Comparison of ENCODE assay signal across 8 mouse cellular contexts in the genomic region with DNA sequence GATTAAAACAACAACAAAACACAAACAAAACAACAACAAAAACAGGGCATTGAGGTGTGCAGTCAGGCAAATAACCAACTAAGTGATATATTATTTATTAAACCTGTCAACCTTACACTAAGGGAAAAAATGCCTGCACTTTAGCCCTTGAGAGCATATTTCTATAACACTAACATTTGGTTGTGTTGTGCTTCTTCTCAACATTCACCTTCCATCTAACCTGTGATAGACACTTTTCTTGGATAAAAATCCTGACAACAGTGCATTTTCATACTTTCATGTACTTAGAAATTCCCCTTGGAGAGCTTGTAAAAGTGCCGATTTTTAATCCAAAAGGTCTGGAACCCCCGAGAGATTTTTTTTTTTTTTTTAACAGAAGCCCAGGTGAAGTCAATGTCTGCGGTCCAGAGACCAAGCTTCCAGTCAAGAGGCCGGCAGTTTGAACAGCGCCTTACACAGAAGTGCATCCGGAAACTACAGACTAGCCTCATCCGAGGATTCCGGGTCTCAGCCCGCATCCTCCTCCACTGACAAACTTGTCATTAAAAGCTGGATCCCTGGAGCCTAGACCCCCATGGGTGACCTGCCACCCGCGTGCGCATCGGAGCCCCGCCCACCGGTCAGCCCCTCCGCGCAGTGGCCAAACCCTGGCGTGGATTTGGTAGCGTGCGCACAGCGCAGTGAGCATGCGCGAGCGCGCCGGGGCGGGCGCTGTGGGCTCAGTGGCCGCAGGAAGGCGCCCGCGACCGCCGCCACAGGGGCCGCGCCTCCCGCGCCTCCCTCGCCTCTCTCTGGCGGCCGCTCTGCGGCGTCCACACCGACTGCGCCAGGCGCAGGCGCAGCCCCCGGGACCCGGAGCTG. TPM values are rescaled to one million over a fixed set of nuclear protein-coding genes. Genes with fewer than 3 reads are reported as not detected.
DNase-seq lines count a peak whose midpoint lies in the region; ATAC-seq and TF ChIP-seq lines count a peak whose summit lies in the region.

Plekha8 (plus strand) TSS at position 643 of the 861 bp plus-strand sequence.

- no peak for TF ChIP-seq EP300 in heart, postnatal 0 days (IDR thresholded peaks at IDR 0.05; ENCODE audit: low read depth)
- no peak for TF ChIP-seq EP300 in stomach, postnatal 0 days (optimal IDR thresholded peaks at IDR 0.05)

- H3K4me3 ChIP-seq in forebrain, embryonic 13.5 days: peak within 1 kb of the TSS; percentile 90
- H3K4me3 ChIP-seq in heart, postnatal 0 days (ENCODE audit: low read depth, low read length): peak within 1 kb of the TSS; percentile 69
- H3K4me3 ChIP-seq in liver, embryonic 15.5 days (replicated peaks): peak within 1 kb of the TSS; percentile 78
- peak within 1 kb of the TSS; percentile 82 for H3K4me3 ChIP-seq in neural tube, embryonic 11.5 days (ENCODE audit: low read depth, low read length)
- H3K4me3 ChIP-seq in stomach, postnatal 0 days (ENCODE audit: low read depth, low read length): peak within 1 kb of the TSS; percentile 92

- peak within 1 kb of the TSS; percentile 76; the same call in 1 of the 2 replicates for H3K27ac ChIP-seq in forebrain, embryonic 13.5 days
- H3K27ac ChIP-seq in heart, postnatal 0 days (ENCODE audit: low read depth): peak within 1 kb of the TSS; percentile 67
- 0 out of 2 replicates have a peak within 1 kb of the TSS, but pooled peaks have one; percentile 38 for H3K27ac ChIP-seq in liver, embryonic 15.5 days (replicated peaks)
- peak within 1 kb of the TSS; percentile 60; the same call in 1 of the 2 replicates for H3K27ac ChIP-seq in neural tube, embryonic 11.5 days (ENCODE audit: low read depth, low read length)
- peak within 1 kb of the TSS; percentile 78 for H3K27ac ChIP-seq in stomach, postnatal 0 days (replicated peaks)

- under 1% methylated on average over 36 of the region's 49 CpGs for WGBS in forebrain, embryonic 13.5 days
- WGBS in heart, postnatal 0 days: under 1% methylated on average over 43 of the region's 49 CpGs
- WGBS in liver, embryonic 15.5 days (ENCODE audit: insufficient replicate concordance): under 1% methylated on average over 46 of the region's 49 CpGs
- under 1% methylated on average over 46 of the region's 49 CpGs for WGBS in neural tube, embryonic 11.5 days
- WGBS in stomach, postnatal 0 days: under 1% methylated on average over 47 of the region's 49 CpGs

- DNase-seq in ES-CJ7 (ENCODE audit: low read depth, low spot score): peak; percentile 92
- DNase-seq in heart, postnatal 0 days (ENCODE audit: low spot score): peak; percentile 88
- peak; percentile 94 to 98 for DNase-seq in kidney, postnatal 36 days
- DNase-seq in neural tube, embryonic 11.5 days (ENCODE audit: low spot score): peak; percentile 96
- peak; percentile 93 for DNase-seq in stomach, postnatal 0 days (ENCODE audit: low spot score)

- H3K27me3 ChIP-seq in forebrain, embryonic 13.5 days: no peaks in the 10 kb centered on the region
- no peaks in the 10 kb centered on the region for H3K27me3 ChIP-seq in heart, postnatal 0 days (ENCODE audit: control insufficient read depth, insufficient read depth, low read length)
- peaks cover 18% of the 10 kb centered on the region for H3K27me3 ChIP-seq in liver, embryonic 15.5 days
- H3K27me3 ChIP-seq in neural tube, embryonic 11.5 days (ENCODE audit: control insufficient read depth, insufficient read depth, low read length): no peaks in the 10 kb centered on the region
- H3K27me3 ChIP-seq in stomach, postnatal 0 days (ENCODE audit: control insufficient read depth, insufficient read depth, low read length): no peaks in the 10 kb centered on the region

- H3K9ac ChIP-seq in forebrain, embryonic 13.5 days: peak within 1 kb of the TSS; percentile 92
- peak within 1 kb of the TSS; percentile 67 for H3K9ac ChIP-seq in heart, postnatal 0 days (replicated peaks; ENCODE audit: low read depth, low read length)
- peak within 1 kb of the TSS; percentile 67 for H3K9ac ChIP-seq in liver, embryonic 15.5 days
- H3K9ac ChIP-seq in neural tube, embryonic 11.5 days (ENCODE audit: low read length): peak within 1 kb of the TSS; percentile 88
- peak within 1 kb of the TSS; percentile 79 for H3K9ac ChIP-seq in stomach, postnatal 0 days (ENCODE audit: low read length)

- ATAC-seq in cerebellum, adult (ENCODE audit: insufficient number of reproducible peaks, low FRiP score, low TSS enrichment): peak; percentile 86
- ATAC-seq in forebrain, embryonic 13.5 days: peak; percentile 92
- ATAC-seq in heart, postnatal 0 days (ENCODE audit: insufficient read depth, low read depth): peak; percentile 93
- ATAC-seq in liver, embryonic 15.5 days (ENCODE audit: insufficient read depth): peak; percentile 87
- peak; percentile 89 for ATAC-seq in neural tube, embryonic 11.5 days (ENCODE audit: insufficient read depth, low FRiP score, low TSS enrichment)
- ATAC-seq in stomach, postnatal 0 days (ENCODE audit: low FRiP score, low TSS enrichment): peak; percentile 95

- peak within 1 kb of the TSS; percentile 79 for H3K4me2 ChIP-seq in forebrain, embryonic 13.5 days
- peak within 1 kb of the TSS; percentile 87 for H3K4me2 ChIP-seq in heart, postnatal 0 days (ENCODE audit: low read depth, low read length)
- H3K4me2 ChIP-seq in liver, embryonic 15.5 days: peak within 1 kb of the TSS; percentile 94
- H3K4me2 ChIP-seq in neural tube, embryonic 11.5 days (ENCODE audit: low read depth): peak within 1 kb of the TSS; percentile 83
- peak within 1 kb of the TSS; percentile 75 for H3K4me2 ChIP-seq in stomach, postnatal 0 days (replicated peaks; ENCODE audit: low read depth)

- H3K4me1 ChIP-seq in forebrain, embryonic 13.5 days: peaks cover 53% of the 10 kb centered on the region
- peaks cover 18% of the 10 kb centered on the region for H3K4me1 ChIP-seq in heart, postnatal 0 days (ENCODE audit: control insufficient read depth, insufficient read depth)
- H3K4me1 ChIP-seq in liver, embryonic 15.5 days (replicated peaks): peaks cover 41% of the 10 kb centered on the region
- H3K4me1 ChIP-seq in neural tube, embryonic 11.5 days (ENCODE audit: control insufficient read depth, insufficient read depth, low read length): peaks cover 2% of the 10 kb centered on the region
- no peaks in the 10 kb centered on the region for H3K4me1 ChIP-seq in stomach, postnatal 0 days (replicated peaks; ENCODE audit: control insufficient read depth, insufficient read depth)

- no peaks in the 10 kb centered on the region for H3K9me3 ChIP-seq in forebrain, embryonic 13.5 days (replicated peaks)
- H3K9me3 ChIP-seq in heart, postnatal 0 days (replicated peaks; ENCODE audit: control insufficient read depth, low read length): no peaks in the 10 kb centered on the region
- no peaks in the 10 kb centered on the region for H3K9me3 ChIP-seq in liver, embryonic 15.5 days (replicated peaks)
- no peaks in the 10 kb centered on the region for H3K9me3 ChIP-seq in neural tube, embryonic 11.5 days (ENCODE audit: control insufficient read depth, low read length)
- H3K9me3 ChIP-seq in stomach, postnatal 0 days (ENCODE audit: control insufficient read depth, low read length): no peaks in the 10 kb centered on the region

- no peaks in the 10 kb centered on the region for H3K36me3 ChIP-seq in forebrain, embryonic 13.5 days (ENCODE audit: poor library complexity, severe bottlenecking)
- H3K36me3 ChIP-seq in heart, postnatal 0 days (replicated peaks; ENCODE audit: control insufficient read depth, insufficient read depth, low read length): no peaks in the 10 kb centered on the region
- H3K36me3 ChIP-seq in liver, embryonic 15.5 days (replicated peaks): no peaks in the 10 kb centered on the region
- no peaks in the 10 kb centered on the region for H3K36me3 ChIP-seq in neural tube, embryonic 11.5 days (ENCODE audit: control insufficient read depth, insufficient read depth, low read length)
- H3K36me3 ChIP-seq in stomach, postnatal 0 days (ENCODE audit: control insufficient read depth, insufficient read depth, low read length): no peaks in the 10 kb centered on the region

- no peak for TF ChIP-seq CTCF in heart, postnatal 0 days (IDR thresholded peaks at IDR 0.05; ENCODE audit: low read depth)
- peak; percentile 41 for TF ChIP-seq CTCF in stomach, postnatal 0 days (IDR thresholded peaks at IDR 0.05; ENCODE audit: low read depth)

RNA-seq across cellular contexts. Expression of gene Plekha8, which starts in this region (rescaled TPM):
- 10.6 and 12.1 TPM in 2 replicates for polyA plus RNA-seq in forebrain, embryonic 13.5 days (2015; fragmentation: Nextera tagmentation; extraction: Ambion mirVana)
- 6.3 and 10.0 TPM in 2 replicates for total RNA-seq in heart, postnatal 0 days (2014; rRNA removed; ENCODE audit: low replicate concordance)
- polyA plus RNA-seq in heart, postnatal 0 days (2015; fragmentation: Nextera tagmentation; extraction: Ambion mirVana): 5.2 and 5.3 TPM in 2 replicates
- polyA plus RNA-seq in liver, embryonic 15.5 days (2015; fragmentation: Nextera tagmentation; extraction: Ambion mirVana): 2.6 and 2.8 TPM in 2 replicates
- polyA plus RNA-seq in neural tube, embryonic 11.5 days (2014; fragmentation: Nextera tagmentation; extraction: Ambion mirVana): 21.4 and 22.0 TPM in 2 replicates
- polyA plus RNA-seq in stomach, postnatal 0 days (2015; fragmentation: Nextera tagmentation; extraction: Ambion mirVana): 5.3 and 5.4 TPM in 2 replicates

Comparison
In these comparisons a context has a peak if more than half of its experiments do, and no peak if none do; other contexts are left out.
1. Peak in every context shown above with its lines: DNase-seq, ATAC-seq, H3K4me3 ChIP-seq and H3K27ac ChIP-seq.